Mouse (Mus musculus) E14TG2a.4 (cell line): ENCODE measurements around the gene Rex1bd.

Experiments used
- CTCF ChIP-seq: conservative IDR thresholded peaks from 2 replicates; pipeline ENCODE4 v1.5.1; 2014; ENCODE audit warnings: low read length
- NANOG ChIP-seq: IDR thresholded peaks from 2 replicates; pipeline ENCODE4 v1.6.1; 2014; ENCODE audit warnings: borderline replicate concordance, low read length, mixed read lengths

GRCm38 (mm10) chr8:70519606-70520005 lies 13.1 kb upstream of the Rex1bd start:
- TF ChIP-seq NANOG (no peak), CTCF (no peak)
